Mouse (Mus musculus) cortical plate, adult 2 months (tissue): ENCODE results near the gene Izumo2.

Source experiments
- CTCF ChIP-seq: fragments of 200-500 bp; IDR thresholded peaks from 2 replicates; pipeline ENCODE4 v1.5.1; 2011; ENCODE audit warnings: mild to moderate bottlenecking, control low read depth, low read length; ENCODE audit not compliant: insufficient read depth; ENCODE audit errors: extremely low read depth
- POLR2A ChIP-seq: fragments of 200-500 bp; IDR thresholded peaks from 2 replicates; pipeline ENCODE4 v1.6.1; 2011; ENCODE audit warnings: mild to moderate bottlenecking, low read length, control low read depth; ENCODE audit not compliant: insufficient read depth; ENCODE audit errors: extremely low read depth

GRCm38 (mm10) chr7:44702985-44703384, 5.6 kb upstream of the Izumo2 start:
- TF ChIP-seq CTCF (no peak), POLR2A (no peak)
